Mouse (Mus musculus) neural tube, postnatal 0 days (tissue): ENCODE data around the gene Acer2. TPM values are rescaled to one million over a fixed set of nuclear protein-coding genes. Genes with fewer than 3 reads are reported as not detected.

ENCODE experiments used
- polyA plus RNA-seq: library from polyadenylated mRNA; unstranded; fragments of >200 nt; fragmentation: Nextera tagmentation; extraction: Ambion mirVana; gene quantifications from 2 replicates; pipeline ENCODE4 v1.2.1, GENCODE M21; 2015

Acer2 gene
- polyA plus RNA-seq: 10.3 and 10.9 TPM in 2 replicates

GRCm38 (mm10) chr4:86874146-86874847 is at the start of gene Acer2:
Acer2 (plus strand) TSS chr4:86874396.

GRCm38 (mm10) chr4:86857113-86858069 is 16.8 kb upstream of the Acer2 start, which contains the start of gene Rps6:
Rps6 (minus strand) TSS chr4:86857412.

Other genes with a start within 250 kb of the Acer2 start
- 33.5 and 34.7 TPM in 2 replicates for gene Plin2, start 204.3 kb upstream of the Acer2 start, polyA plus RNA-seq
- 2.4 and 3.1 TPM in 2 replicates for gene Dennd4c, start 125.8 kb upstream of the Acer2 start, polyA plus RNA-seq
- 302 and 307 TPM in 2 replicates for gene Rps6, start 17.0 kb upstream of the Acer2 start, polyA plus RNA-seq